Mouse (Mus musculus) heart, postnatal 4 days (tissue): Measurements from ENCODE around the gene Vmn1r25. TPM values are rescaled to one million over a fixed set of nuclear protein-coding genes. Genes with fewer than 3 reads are reported as not detected.
"Not testable (repeated sequence)": the region's sequence is repeated elsewhere in the genome, so short reads cannot be mapped to it uniquely, and the experiment has no call there.

Experiments
- DNase-seq: peaks from one replicate; pipeline ENCODE4 v3.0.0; 2021
- total RNA-seq, 2 experiments: library from RNA; stranded (reverse); gene quantifications; 2 replicates each; pipeline ENCODE4 v1.2.3; 2021

The Vmn1r25 gene
- total RNA-seq, result not detected

GRCm38 (mm10) chr6:57980710-57981109 is at the start of gene Vmn1r25:
Vmn1r25 (minus strand) TSS chr6:57980810.
- DNase-seq, result no peak

DNA sequence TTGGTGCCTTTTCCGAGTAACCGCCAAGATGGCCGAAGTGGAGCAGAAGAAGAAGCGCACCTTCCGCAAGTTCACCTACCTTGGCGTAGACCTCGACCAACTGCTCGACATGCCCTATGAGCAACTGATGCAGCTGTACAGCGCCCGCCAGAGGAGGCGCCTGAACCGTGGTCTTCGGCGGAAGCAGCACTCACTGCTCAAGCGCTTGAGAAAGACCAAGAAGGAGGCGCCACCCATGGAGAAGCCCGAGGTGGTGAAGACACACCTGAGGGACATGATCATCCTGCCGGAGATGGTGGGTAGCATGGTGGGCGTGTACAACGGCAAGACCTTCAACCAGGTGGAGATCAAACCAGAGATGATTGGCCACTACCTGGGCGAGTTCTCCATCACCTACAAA is 36.9 kb upstream of the Vmn1r25 start:
- not testable (repeated sequence) for DNase-seq

- no peak for DNase-seq
These were observed 34.4 kb upstream of the Vmn1r25 start, which contains the start of gene Vmn1r26 for GRCm38 (mm10) chr6:58015059-58015458. Vmn1r26 (minus strand) TSS chr6:58015159.

- DNase-seq, result not testable (repeated sequence)
These were observed 19.2 kb downstream of the Vmn1r25 start, which contains the start of gene Vmn1r24 for GRCm38 (mm10) chr6:57961403-57961802. Vmn1r24 (minus strand) TSS chr6:57961503.

Other genes with a start within 250 kb of the Vmn1r25 start
- gene Vopp1, start 155.7 kb downstream of the Vmn1r25 start, total RNA-seq, result 10 to 100 TPM; 27.8 to 30.5 TPM
- not detected for gene Vmn1r21, start 130.5 kb downstream of the Vmn1r25 start, total RNA-seq
- not detected for gene Vmn1r22, start 72.8 kb downstream of the Vmn1r25 start, total RNA-seq
- gene Vmn1r23, start 54.0 kb downstream of the Vmn1r25 start, total RNA-seq, result not detected
- gene Vmn1r24, start 19.3 kb downstream of the Vmn1r25 start, total RNA-seq, result not detected
- gene Vmn1r26, start 34.3 kb upstream of the Vmn1r25 start, total RNA-seq, result not detected
- gene Vmn1r27, start 238.0 kb upstream of the Vmn1r25 start, total RNA-seq, result not detected